Mouse (Mus musculus): ENCODE data around the gene Tnfsf13. TPM values are rescaled to one million over a fixed set of nuclear protein-coding genes. Genes with fewer than 3 reads are reported as not detected.
A peak's percentile ranks its signal among the peaks of the same experiment; 100 is the strongest.

Gene Tnfsf13
- total and polyA plus RNA-seq, 2 experiments from 2014 or later, result 0.98 to 1.8 TPM

- WGBS, result 70% methylated on average over 13 of the region's 13 CpGs
- Histone ChIP-seq H3K36me3 (ENCODE audit: insufficient read depth, low read length) (peaks cover 36% of the 10 kb centered on the region), H3K4me2 (ENCODE audit: low read depth, low read length) (peak overlapping the region; percentile 54), H3K27me3 (ENCODE audit: insufficient read depth, low read length) (no peaks in the 10 kb centered on the region), H3K9ac (replicated peaks; ENCODE audit: low read length) (peak overlapping the region; percentile 61), H3K27ac (peak overlapping the region; percentile 94), H3K4me1 (ENCODE audit: insufficient read depth, low read length) (no peaks in the 10 kb centered on the region), H3K9me3 (ENCODE audit: low read length) (no peaks in the 10 kb centered on the region), H3K4me3 (ENCODE audit: low read length) (peak overlapping the region; percentile 54)
- no peak for TF ChIP-seq CTCF (IDR thresholded peaks at IDR 0.05; ENCODE audit: low read depth)
- DNase-seq (ENCODE audit: low spot score), result no peak
- ATAC-seq, result peak; percentile 4; the same call in 1 of the 2 replicates
Measured at GRCm38 (mm10) chr11:69662967-69663671, 22.5 kb downstream of the Tnfsf13 start.

DNA sequence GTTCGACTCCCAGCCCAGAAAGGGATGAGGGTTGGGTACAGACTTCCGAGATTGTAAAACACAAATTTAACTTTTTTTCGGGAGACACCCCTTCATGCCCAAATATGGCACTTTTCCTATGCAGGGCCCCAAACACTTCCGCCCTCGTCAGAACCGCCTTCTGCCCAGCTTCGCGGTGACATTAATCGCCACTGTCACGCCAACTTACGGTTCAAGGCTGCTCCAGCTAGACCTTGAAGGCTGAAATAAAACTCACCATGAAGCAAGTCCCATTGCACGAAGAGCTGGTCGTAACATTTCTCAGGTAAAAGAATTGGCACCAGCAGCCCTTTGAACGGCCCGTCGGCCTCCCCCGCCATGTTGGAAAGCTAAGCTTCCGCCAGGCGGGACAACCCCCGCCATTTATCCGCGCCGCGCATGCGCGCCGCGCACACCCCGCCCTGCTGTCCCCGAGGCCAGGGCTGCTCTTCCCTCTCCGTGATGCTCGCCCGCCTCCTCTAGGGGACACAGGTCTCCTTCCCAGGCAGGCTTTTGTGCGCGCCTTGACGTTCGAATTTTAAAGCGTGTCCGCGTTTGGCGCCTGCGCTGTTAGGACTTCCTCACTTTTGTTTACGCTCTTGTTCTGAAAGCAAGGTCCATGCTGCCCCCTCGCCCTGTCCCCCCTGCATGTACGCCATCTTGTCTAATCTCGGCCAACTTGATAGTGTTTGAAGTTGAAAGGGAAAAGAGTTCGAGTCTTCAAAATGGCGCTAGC lies 23.2 kb downstream of the Tnfsf13 start, which contains the start of gene Mpdu1:
Mpdu1 (minus strand) TSS at position 430 of the 754 bp plus-strand sequence.
- Histone ChIP-seq H3K9ac (replicated peaks; ENCODE audit: low read length) (peak within 1 kb of the TSS; percentile 61), H3K27me3 (ENCODE audit: insufficient read depth, low read length) (no peaks in the 10 kb centered on the region), H3K9me3 (ENCODE audit: low read length) (no peaks in the 10 kb centered on the region), H3K4me2 (ENCODE audit: low read depth, low read length) (peak within 1 kb of the TSS; percentile 54), H3K4me3 (ENCODE audit: low read length) (peak within 1 kb of the TSS; percentile 54), H3K27ac (peak within 1 kb of the TSS; percentile 94), H3K36me3 (ENCODE audit: insufficient read depth, low read length) (peaks cover 35% of the 10 kb centered on the region), H3K4me1 (ENCODE audit: insufficient read depth, low read length) (no peaks in the 10 kb centered on the region)
- TF ChIP-seq CTCF (IDR thresholded peaks at IDR 0.05; ENCODE audit: low read depth), result peak; percentile 68
- DNase-seq (ENCODE audit: low spot score) (peak; percentile 99), ATAC-seq (peak; percentile 97)
- WGBS, result under 1% methylated on average over 48 of the region's 48 CpGs

DNA sequence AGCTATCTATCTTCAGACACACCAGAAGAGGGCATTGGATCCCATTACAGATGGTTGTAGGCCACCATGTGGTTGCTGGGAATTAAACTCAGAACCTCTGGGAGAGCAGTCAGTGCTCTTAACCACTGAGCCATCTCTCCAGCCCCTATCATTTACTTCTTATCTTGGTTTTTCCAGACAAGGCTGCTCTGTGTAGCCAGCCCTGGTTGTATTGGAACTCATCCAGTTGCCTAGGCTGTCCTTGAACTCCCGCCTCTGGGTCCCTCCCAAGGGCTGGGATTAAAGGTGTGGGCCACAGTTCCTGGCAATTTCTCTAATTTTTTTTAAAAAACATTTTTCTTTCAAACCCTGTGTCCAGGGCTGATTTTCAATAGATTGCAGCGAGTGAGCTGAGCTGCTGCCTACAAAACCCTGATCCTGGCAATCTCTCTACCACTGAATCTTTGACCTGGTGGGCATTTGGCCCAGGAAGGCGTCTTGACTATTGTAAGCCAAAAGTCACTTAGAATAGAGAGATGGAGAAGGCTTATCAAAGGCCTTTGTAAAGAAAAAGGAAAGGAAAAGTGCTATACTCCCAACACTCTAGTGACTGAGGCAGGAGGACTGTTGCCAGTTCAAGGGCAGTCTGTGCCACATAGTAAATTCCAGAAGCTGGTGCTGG lies 24.2 kb downstream of the Tnfsf13 start:
- 60% methylated on average over 3 of the region's 3 CpGs for WGBS
- TF ChIP-seq CTCF (IDR thresholded peaks at IDR 0.05; ENCODE audit: low read depth), result no peak
- H3K4me3 ChIP-seq (ENCODE audit: low read length), result peak overlapping the region; percentile 54
- H3K4me2 ChIP-seq (ENCODE audit: low read depth, low read length), result peak overlapping the region; percentile 54
- ATAC-seq, result no peak
- H3K9me3 ChIP-seq (ENCODE audit: low read length), result no peaks in the 10 kb centered on the region
- H3K27ac ChIP-seq, result peak overlapping the region; percentile 94; the same call in 1 of the 2 replicates
- peaks cover 30% of the 10 kb centered on the region for H3K36me3 ChIP-seq (ENCODE audit: insufficient read depth, low read length)
- H3K4me1 ChIP-seq (ENCODE audit: insufficient read depth, low read length), result no peaks in the 10 kb centered on the region
- H3K27me3 ChIP-seq (ENCODE audit: insufficient read depth, low read length), result no peaks in the 10 kb centered on the region
- DNase-seq (ENCODE audit: low spot score), result no peak
- peak overlapping the region; percentile 61; the same call in 1 of the 2 replicates for H3K9ac ChIP-seq (replicated peaks; ENCODE audit: low read length)

GRCm38 (mm10) chr11:69657462-69657881 lies 28.1 kb downstream of the Tnfsf13 start:
- ATAC-seq (no peak), DNase-seq (ENCODE audit: low spot score) (no peak)
- no peak overlapping the region for H3K9ac ChIP-seq (replicated peaks; ENCODE audit: low read length)
- H3K4me2 ChIP-seq (ENCODE audit: low read depth, low read length), result no peak overlapping the region
- no peak for TF ChIP-seq CTCF (IDR thresholded peaks at IDR 0.05; ENCODE audit: low read depth)
- no peak overlapping the region for H3K27ac ChIP-seq
- H3K4me1 ChIP-seq (ENCODE audit: insufficient read depth, low read length), result no peaks in the 10 kb centered on the region
- WGBS, result 82% methylated on average over 15 of the region's 15 CpGs
- no peaks in the 10 kb centered on the region for H3K9me3 ChIP-seq (ENCODE audit: low read length)
- H3K36me3 ChIP-seq (ENCODE audit: insufficient read depth, low read length), result peaks cover 20% of the 10 kb centered on the region
- no peak overlapping the region for H3K4me3 ChIP-seq (ENCODE audit: low read length)
- no peaks in the 10 kb centered on the region for H3K27me3 ChIP-seq (ENCODE audit: insufficient read depth, low read length)

GRCm38 (mm10) chr11:69656617-69657461 lies 28.7 kb downstream of the Tnfsf13 start:
- WGBS, result 83% methylated on average over 10 of the region's 10 CpGs
- no peaks in the 10 kb centered on the region for H3K27me3 ChIP-seq (ENCODE audit: insufficient read depth, low read length)
- peak; percentile 88 for TF ChIP-seq CTCF (IDR thresholded peaks at IDR 0.05; ENCODE audit: low read depth)

DNA sequence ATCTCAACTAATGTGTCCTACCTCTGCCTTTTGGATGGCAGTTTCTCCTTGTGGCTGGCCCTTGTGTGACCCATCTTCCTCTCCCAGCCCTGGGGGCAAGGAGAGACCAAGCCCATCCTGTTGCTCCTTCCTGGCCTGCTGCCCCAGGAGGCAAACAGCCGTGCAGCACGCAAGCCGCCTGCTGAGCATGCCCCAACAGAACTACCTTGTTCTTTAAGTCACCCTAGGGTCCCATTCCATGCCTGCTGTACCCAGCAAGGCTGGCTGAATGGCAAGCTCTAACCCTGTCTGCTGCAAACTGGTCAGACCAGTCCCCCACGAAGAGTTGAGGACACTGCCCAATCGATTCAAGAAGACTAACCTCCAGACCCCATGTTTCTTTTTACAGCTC lies 29.5 kb downstream of the Tnfsf13 start:
- H3K27ac ChIP-seq, result no peak overlapping the region
- ATAC-seq, result no peak
- H3K27me3 ChIP-seq (ENCODE audit: insufficient read depth, low read length), result no peaks in the 10 kb centered on the region
- H3K4me3 ChIP-seq (ENCODE audit: low read length), result no peak overlapping the region
- H3K4me2 ChIP-seq (ENCODE audit: low read depth, low read length), result no peak overlapping the region
- TF ChIP-seq CTCF (IDR thresholded peaks at IDR 0.05; ENCODE audit: low read depth), result no peak
- H3K4me1 ChIP-seq (ENCODE audit: insufficient read depth, low read length), result no peaks in the 10 kb centered on the region
- H3K9me3 ChIP-seq (ENCODE audit: low read length), result no peaks in the 10 kb centered on the region
- WGBS, result 86% methylated on average over 5 of the region's 5 CpGs
- H3K36me3 ChIP-seq (ENCODE audit: insufficient read depth, low read length), result peaks cover 35% of the 10 kb centered on the region
- H3K9ac ChIP-seq (replicated peaks; ENCODE audit: low read length), result no peak overlapping the region
- DNase-seq (ENCODE audit: low spot score), result no peak

More at GRCm38 (mm10) chr11:69656617-69657461, 28.7 kb downstream of the Tnfsf13 start:
- no peaks in the 10 kb centered on the region for H3K9me3 ChIP-seq (ENCODE audit: low read length)
- H3K4me3 ChIP-seq (ENCODE audit: low read length), result no peak overlapping the region
- no peaks in the 10 kb centered on the region for H3K4me1 ChIP-seq (ENCODE audit: insufficient read depth, low read length)
- H3K4me2 ChIP-seq (ENCODE audit: low read depth, low read length), result no peak overlapping the region
- 0 out of 2 replicates have a peak overlapping the region, but pooled peaks have one; percentile 17 for H3K9ac ChIP-seq (replicated peaks; ENCODE audit: low read length)
- peaks cover 27% of the 10 kb centered on the region for H3K36me3 ChIP-seq (ENCODE audit: insufficient read depth, low read length)
- DNase-seq (ENCODE audit: low spot score) (peak; percentile 86), ATAC-seq (no peak)
- no peak overlapping the region for H3K27ac ChIP-seq

Measured in hindbrain, postnatal 0 days (tissue).